Mouse (Mus musculus) forebrain, embryonic 13.5 days (tissue): ENCODE measurements around the gene Tada1. TPM values are rescaled to one million over a fixed set of nuclear protein-coding genes. Genes with fewer than 3 reads are reported as not detected.

ENCODE experiments used
- ATAC-seq: fragments of 200-750 bp; cut with Nextera tagmentation; 2 replicates; pipeline ENCODE4 v1.8.0; 2017
- H3K27ac ChIP-seq: fragments of 300-500 bp; sonication (generic); 2 replicates; pipeline ENCODE4 v1.5.1; 2015; ENCODE audit warnings: inconsistent platforms, mild to moderate bottlenecking, moderate library complexity
- H3K27me3 ChIP-seq: fragments of 300-500 bp; sonication (generic); 2 replicates; pipeline ENCODE4 v1.6.1; 2015; ENCODE audit warnings: mild to moderate bottlenecking, inconsistent platforms
- H3K36me3 ChIP-seq: fragments of 300-500 bp; sonication (generic); 2 replicates; pipeline ENCODE4 v1.6.1; 2015; ENCODE audit warnings: mild to moderate bottlenecking, inconsistent platforms; ENCODE audit not compliant: poor library complexity, severe bottlenecking
- H3K4me1 ChIP-seq: fragments of 300-500 bp; sonication (generic); 2 replicates; pipeline ENCODE4 v1.6.1; 2015; ENCODE audit warnings: inconsistent platforms
- H3K4me2 ChIP-seq: fragments of 300-500 bp; sonication (generic); 2 replicates; pipeline ENCODE4 v1.6.1; 2015; ENCODE audit warnings: inconsistent platforms, mild to moderate bottlenecking, moderate library complexity
- H3K4me3 ChIP-seq: fragments of 300-500 bp; sonication (generic); 2 replicates; pipeline ENCODE4 v1.5.1; 2015; ENCODE audit warnings: mild to moderate bottlenecking, inconsistent platforms
- H3K9ac ChIP-seq: fragments of 300-500 bp; sonication (generic); 2 replicates; pipeline ENCODE4 v1.6.1; 2015; ENCODE audit warnings: mild to moderate bottlenecking, inconsistent platforms
- H3K9me3 ChIP-seq: fragments of 300-500 bp; sonication (generic); replicated peaks from 2 replicates; pipeline ENCODE4 v1.6.1; 2016; ENCODE audit warnings: inconsistent platforms
- WGBS: fragments of 180-500 bp; shearing (Covaris S2); methylation state at CpG from one replicate; pipeline ENCODE4 v1.1.7; 2015; 5-methylcytosine and 5-hydroxymethylcytosine counted together
- polyA plus RNA-seq: library from polyadenylated mRNA; unstranded; fragments of >200 nt; fragmentation: Nextera tagmentation; extraction: Ambion mirVana; gene quantifications from 2 replicates; pipeline ENCODE4 v1.2.1, GENCODE M21; 2015

Tada1 gene
- polyA plus RNA-seq: 80.8 and 84.6 TPM in 2 replicates

- H3K27ac ChIP-seq: peak within 1 kb of the TSS; percentile 87
- WGBS: under 1% methylated on average over 77 of the region's 81 CpGs
- peak within 1 kb of the TSS; percentile 92 for H3K4me3 ChIP-seq
- H3K4me1 ChIP-seq: peaks cover 21% of the 10 kb centered on the region
- peaks cover 18% of the 10 kb centered on the region for H3K36me3 ChIP-seq
- ATAC-seq: peak; percentile 95
- H3K9ac ChIP-seq: peak within 1 kb of the TSS; percentile 96
- peak within 1 kb of the TSS; percentile 72 for H3K4me2 ChIP-seq
- H3K9me3 ChIP-seq: 0 out of 2 replicates have a peak, but pooled peaks cover 3% of the 10 kb centered on the region
- H3K27me3 ChIP-seq: no peaks in the 10 kb centered on the region
Measured at GRCm38 (mm10) chr1:166379013-166379629, at the start of gene Tada1. TSS of gene Tada1 (plus strand) at chr1:166379097.

GRCm38 (mm10) chr1:166330752-166331151 is 48.1 kb upstream of the Tada1 start:
- Histone ChIP-seq H3K9me3 (no peaks in the 10 kb centered on the region), H3K4me1 (peaks cover 5% of the 10 kb centered on the region; the same call in 1 of the 2 replicates), H3K4me2 (no peak overlapping the region), H3K4me3 (no peak overlapping the region), H3K9ac (no peak overlapping the region), H3K27me3 (no peaks in the 10 kb centered on the region), H3K27ac (no peak overlapping the region), H3K36me3 (no peaks in the 10 kb centered on the region)
- ATAC-seq: no peak
- WGBS: 66% methylated on average over 3 of the region's 3 CpGs

- 86% methylated on average over 6 of the region's 6 CpGs for WGBS
- Histone ChIP-seq H3K27me3 (no peaks in the 10 kb centered on the region), H3K9ac (no peak overlapping the region), H3K36me3 (no peaks in the 10 kb centered on the region), H3K4me2 (no peak overlapping the region), H3K4me1 (peaks cover 9% of the 10 kb centered on the region), H3K27ac (no peak overlapping the region), H3K4me3 (no peak overlapping the region), H3K9me3 (no peaks in the 10 kb centered on the region)
- no peak for ATAC-seq
Measured at GRCm38 (mm10) chr1:166339110-166339509, 39.8 kb upstream of the Tada1 start.

GRCm38 (mm10) chr1:166342060-166342459 is 36.8 kb upstream of the Tada1 start:
- ATAC-seq: no peak
- peaks cover 16% of the 10 kb centered on the region for H3K4me1 ChIP-seq
- WGBS: 75% methylated on average over 2 of the region's 2 CpGs

GRCm38 (mm10) chr1:166342539-166342938 is 36.4 kb upstream of the Tada1 start:
- WGBS: 83% methylated on average over 1 of the region's 1 CpGs
- no peak overlapping the region for H3K27ac ChIP-seq
- no peak overlapping the region for H3K9ac ChIP-seq
- H3K27me3 ChIP-seq: no peaks in the 10 kb centered on the region
- H3K4me2 ChIP-seq: no peak overlapping the region
- H3K4me3 ChIP-seq: no peak overlapping the region
- no peak for ATAC-seq
- H3K4me1 ChIP-seq: peaks cover 16% of the 10 kb centered on the region
- H3K36me3 ChIP-seq: no peaks in the 10 kb centered on the region
- no peaks in the 10 kb centered on the region for H3K9me3 ChIP-seq

More at GRCm38 (mm10) chr1:166342060-166342459, 36.8 kb upstream of the Tada1 start:
- H3K4me2 ChIP-seq: no peak overlapping the region
- H3K9ac ChIP-seq: no peak overlapping the region
- H3K4me3 ChIP-seq: no peak overlapping the region
- no peaks in the 10 kb centered on the region for H3K36me3 ChIP-seq
- H3K27me3 ChIP-seq: no peaks in the 10 kb centered on the region
- H3K9me3 ChIP-seq: no peaks in the 10 kb centered on the region
- no peak overlapping the region for H3K27ac ChIP-seq

GRCm38 (mm10) chr1:166343586-166343985 is 35.3 kb upstream of the Tada1 start:
- Histone ChIP-seq H3K36me3 (no peaks in the 10 kb centered on the region), H3K4me2 (no peak overlapping the region), H3K9me3 (no peaks in the 10 kb centered on the region), H3K9ac (no peak overlapping the region), H3K4me3 (no peak overlapping the region), H3K4me1 (peaks cover 16% of the 10 kb centered on the region), H3K27me3 (no peaks in the 10 kb centered on the region), H3K27ac (no peak overlapping the region)
- no peak for ATAC-seq
- 44% methylated on average over 5 of the region's 5 CpGs for WGBS

GRCm38 (mm10) chr1:166344300-166345077 is 34.4 kb upstream of the Tada1 start:
- no peak overlapping the region; the same call in 1 of the 2 replicates for H3K27ac ChIP-seq
- no peak overlapping the region for H3K9ac ChIP-seq
- no peaks in the 10 kb centered on the region for H3K36me3 ChIP-seq
- peaks cover 16% of the 10 kb centered on the region for H3K4me1 ChIP-seq
- 31% methylated on average over 8 of the region's 8 CpGs for WGBS
- peak; percentile 50; the same call in 1 of the 2 replicates for ATAC-seq
- no peak overlapping the region for H3K4me3 ChIP-seq
- H3K4me2 ChIP-seq: no peak overlapping the region; the same call in 1 of the 2 replicates
- no peaks in the 10 kb centered on the region for H3K9me3 ChIP-seq
- no peaks in the 10 kb centered on the region for H3K27me3 ChIP-seq

GRCm38 (mm10) chr1:166345602-166346001 is 33.3 kb upstream of the Tada1 start:
- no peak overlapping the region for H3K4me3 ChIP-seq
- no peak for ATAC-seq

GRCm38 (mm10) chr1:166346906-166347305 is 32.0 kb upstream of the Tada1 start:
- Histone ChIP-seq H3K36me3 (no peaks in the 10 kb centered on the region), H3K27me3 (no peaks in the 10 kb centered on the region), H3K4me3 (no peak overlapping the region), H3K4me1 (peaks cover 16% of the 10 kb centered on the region), H3K4me2 (no peak overlapping the region), H3K9me3 (no peaks in the 10 kb centered on the region), H3K9ac (no peak overlapping the region), H3K27ac (no peak overlapping the region)
- WGBS: 85% methylated on average over 3 of the region's 3 CpGs
- ATAC-seq: no peak

More at GRCm38 (mm10) chr1:166345602-166346001, 33.3 kb upstream of the Tada1 start:
- WGBS: 96% methylated on average over 6 of the region's 6 CpGs
- Histone ChIP-seq H3K36me3 (no peaks in the 10 kb centered on the region), H3K9me3 (no peaks in the 10 kb centered on the region), H3K4me1 (peaks cover 16% of the 10 kb centered on the region), H3K9ac (no peak overlapping the region), H3K27ac (no peak overlapping the region), H3K27me3 (no peaks in the 10 kb centered on the region), H3K4me2 (no peak overlapping the region)

GRCm38 (mm10) chr1:166349341-166349740 is 29.6 kb upstream of the Tada1 start:
- Histone ChIP-seq H3K4me2 (no peak overlapping the region), H3K36me3 (no peaks in the 10 kb centered on the region)

GRCm38 (mm10) chr1:166349751-166350150 is 29.1 kb upstream of the Tada1 start:
- no peak overlapping the region for H3K4me3 ChIP-seq
- WGBS: 89% methylated on average over 11 of the region's 11 CpGs
- ATAC-seq: no peak
- no peak overlapping the region for H3K27ac ChIP-seq
- H3K4me2 ChIP-seq: no peak overlapping the region
- no peaks in the 10 kb centered on the region for H3K9me3 ChIP-seq
- H3K27me3 ChIP-seq: no peaks in the 10 kb centered on the region
- H3K36me3 ChIP-seq: no peaks in the 10 kb centered on the region
- peaks cover under 1% of the 10 kb centered on the region for H3K4me1 ChIP-seq
- H3K9ac ChIP-seq: no peak overlapping the region

More at GRCm38 (mm10) chr1:166349341-166349740, 29.6 kb upstream of the Tada1 start:
- Histone ChIP-seq H3K9ac (no peak overlapping the region), H3K4me1 (peaks cover 5% of the 10 kb centered on the region), H3K27me3 (no peaks in the 10 kb centered on the region), H3K9me3 (no peaks in the 10 kb centered on the region), H3K27ac (no peak overlapping the region), H3K4me3 (no peak overlapping the region)
- no peak for ATAC-seq
- 87% methylated on average over 3 of the region's 3 CpGs for WGBS

GRCm38 (mm10) chr1:166360157-166360855 is 18.6 kb upstream of the Tada1 start:
- ATAC-seq: peak; percentile 94
- no peak overlapping the region for H3K4me2 ChIP-seq
- no peak overlapping the region for H3K4me3 ChIP-seq
- no peak overlapping the region for H3K9ac ChIP-seq
- no peaks in the 10 kb centered on the region for H3K4me1 ChIP-seq
- no peaks in the 10 kb centered on the region for H3K36me3 ChIP-seq
- no peak overlapping the region for H3K27ac ChIP-seq
- 26% methylated on average over 14 of the region's 14 CpGs for WGBS
- peaks cover 2% of the 10 kb centered on the region; the same call in 1 of the 2 replicates for H3K27me3 ChIP-seq
- no peaks in the 10 kb centered on the region for H3K9me3 ChIP-seq
